Mouse (Mus musculus) megakaryocyte, adult 5-6 weeks (primary cell): ENCODE measurements at regions not wholly inside any gene's neighbourhood (a gene's known extent, or its start where the extent isn't known, plus 50 kb on each side); places are given as distances from the start of the nearest gene placed in this dataset.

ENCODE experiments used
- ATAC-seq: 2 replicates; pipeline ENCODE4 v1.8.0; 2016; ENCODE audit warnings: mild to moderate bottlenecking, inconsistent platforms; ENCODE audit not compliant: poor library complexity, severe bottlenecking

- ATAC-seq: no peak
These were observed 140.9 kb upstream of the Cdkn2b start for GRCm38 (mm10) chr4:89451741-89452140.

GRCm38 (mm10) chr4:89446765-89447487 is 136.1 kb upstream of the Cdkn2b start:
- no peak for ATAC-seq

- ATAC-seq: no peak
These were observed 135.4 kb upstream of the Cdkn2b start for GRCm38 (mm10) chr4:89446156-89446716.

GRCm38 (mm10) chr4:89445214-89446155 is 134.6 kb upstream of the Cdkn2b start:
- no peak for ATAC-seq

- ATAC-seq: no peak
These were observed 131.7 kb upstream of the Cdkn2b start for GRCm38 (mm10) chr4:89442526-89442925.

- no peak for ATAC-seq
These were observed 130.0 kb upstream of the Cdkn2b start for GRCm38 (mm10) chr4:89440821-89441220.

- ATAC-seq: no peak
These were observed 129.5 kb upstream of the Cdkn2b start for GRCm38 (mm10) chr4:89440326-89440725.

GRCm38 (mm10) chr4:89438665-89439064 is 127.8 kb upstream of the Cdkn2b start:
- no peak for ATAC-seq

GRCm38 (mm10) chr4:89436764-89437163 is 125.9 kb upstream of the Cdkn2b start:
- ATAC-seq: no peak

- no peak for ATAC-seq
These were observed 123.3 kb upstream of the Cdkn2b start for GRCm38 (mm10) chr4:89434152-89434551.

GRCm38 (mm10) chr4:89433528-89433927 is 122.7 kb upstream of the Cdkn2b start:
- no peak for ATAC-seq

GRCm38 (mm10) chr4:89431520-89431919 is 120.7 kb upstream of the Cdkn2b start:
- no peak for ATAC-seq

- ATAC-seq: no peak
These were observed 117.6 kb upstream of the Cdkn2b start for GRCm38 (mm10) chr4:89428465-89428864.

GRCm38 (mm10) chr4:89427345-89428293 is 116.8 kb upstream of the Cdkn2b start:
- ATAC-seq: no peak

GRCm38 (mm10) chr4:89425916-89426315 is 115.1 kb upstream of the Cdkn2b start:
- ATAC-seq: no peak

- ATAC-seq: no peak
These were observed 111.0 kb upstream of the Cdkn2b start for GRCm38 (mm10) chr4:89421694-89422354.

- ATAC-seq: no peak
These were observed 110.0 kb upstream of the Cdkn2b start for GRCm38 (mm10) chr4:89420868-89421267.

GRCm38 (mm10) chr4:89419507-89419906 is 108.7 kb upstream of the Cdkn2b start:
- ATAC-seq: no peak

GRCm38 (mm10) chr4:89405624-89406167 is 94.9 kb upstream of the Cdkn2b start:
- no peak for ATAC-seq

GRCm38 (mm10) chr4:89403151-89403550 is 92.3 kb upstream of the Cdkn2b start:
- ATAC-seq: no peak
